Mouse (Mus musculus) thymus, adult 2 months (tissue): ENCODE results near the gene Ptgis.

Source experiments
- CTCF ChIP-seq: fragments of 200-500 bp; IDR thresholded peaks from 2 replicates; pipeline ENCODE4 v1.5.1; 2012; ENCODE audit warnings: mild to moderate bottlenecking, control low read depth, low read length, moderate library complexity, borderline replicate concordance; ENCODE audit not compliant: control insufficient read depth, poor library complexity, insufficient read depth; ENCODE audit errors: extremely low read depth
- POLR2A ChIP-seq: fragments of 200-500 bp; IDR thresholded peaks from 2 replicates; pipeline ENCODE4 v1.6.1; 2012; ENCODE audit warnings: mild to moderate bottlenecking, low read length, control low read depth, moderate library complexity; ENCODE audit not compliant: control insufficient read depth, poor library complexity, insufficient read depth; ENCODE audit errors: extremely low read depth

DNA sequence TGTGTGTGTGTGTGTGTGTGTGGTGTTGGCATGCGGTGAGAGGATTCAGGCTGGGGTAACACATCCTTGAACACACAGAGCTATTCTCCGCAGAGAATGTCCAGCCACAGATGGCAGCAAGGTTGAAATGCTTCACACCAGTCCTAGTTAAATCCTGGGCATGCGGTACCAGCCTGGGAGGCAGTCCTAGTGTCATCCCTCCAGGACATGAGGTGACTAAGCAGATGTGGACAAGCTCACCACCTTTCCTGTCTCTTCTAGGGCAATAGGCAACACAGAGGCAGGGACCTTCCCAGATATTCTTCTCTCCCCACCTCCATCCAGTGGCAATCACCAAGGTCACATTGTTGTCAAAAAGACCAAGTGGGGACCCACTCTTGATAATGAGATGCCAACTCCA lies 98.1 kb downstream of the Ptgis start:
- TF ChIP-seq POLR2A: no peak
- no peak for TF ChIP-seq CTCF
